Mouse (Mus musculus) hindbrain, embryonic 11.5 days (tissue): ENCODE data around the gene Atp1b1. TPM values are rescaled to one million over a fixed set of nuclear protein-coding genes. Genes with fewer than 3 reads are reported as not detected.

ENCODE experiments used
- ATAC-seq: fragments of 200-750 bp; cut with Nextera tagmentation; 2 replicates; pipeline ENCODE4 v1.8.0; 2017; ENCODE audit warnings: mild to moderate bottlenecking, moderate TSS enrichment, moderate library complexity; ENCODE audit not compliant: low FRiP score
- DNase-seq: peaks from one replicate; pipeline ENCODE4 v3.0.0-alpha.2; 2015; ENCODE audit warnings: low spot score
- H3K27ac ChIP-seq: fragments of 300-500 bp; sonication (generic); 2 replicates; pipeline ENCODE4 v1.5.1; 2014; ENCODE audit warnings: mild to moderate bottlenecking, low read depth, low read length
- H3K27me3 ChIP-seq: fragments of 300-500 bp; sonication (generic); 2 replicates; pipeline ENCODE4 v1.6.1; 2014; ENCODE audit warnings: mild to moderate bottlenecking, low read length, moderate library complexity, mixed read lengths; ENCODE audit not compliant: control insufficient read depth, insufficient read depth
- H3K36me3 ChIP-seq: fragments of 300-500 bp; sonication (generic); 2 replicates; pipeline ENCODE4 v1.6.1; 2014; ENCODE audit warnings: mild to moderate bottlenecking, low read length, moderate library complexity, mixed read lengths; ENCODE audit not compliant: control insufficient read depth, insufficient read depth
- H3K4me1 ChIP-seq: fragments of 300-500 bp; sonication (generic); replicated peaks from 2 replicates; pipeline ENCODE4 v1.6.1; 2014; ENCODE audit warnings: low read length, mixed read lengths; ENCODE audit not compliant: control insufficient read depth, insufficient read depth
- H3K4me2 ChIP-seq: fragments of 300-500 bp; sonication (generic); replicated peaks from 2 replicates; pipeline ENCODE4 v1.6.1; 2014; ENCODE audit warnings: mild to moderate bottlenecking, low read depth, low read length
- H3K4me3 ChIP-seq: fragments of 300-500 bp; sonication (generic); 2 replicates; pipeline ENCODE4 v1.5.1; 2014; ENCODE audit warnings: low read depth, low read length
- H3K9ac ChIP-seq: fragments of 300-500 bp; sonication (generic); 2 replicates; pipeline ENCODE4 v1.6.1; 2014; ENCODE audit warnings: low read depth, low read length
- H3K9me3 ChIP-seq: fragments of 300-500 bp; sonication (generic); 2 replicates; pipeline ENCODE4 v1.6.1; 2016; ENCODE audit warnings: low read length; ENCODE audit not compliant: control insufficient read depth
- WGBS: fragments of 180-500 bp; shearing (Covaris S2); extraction: QIAGEN DNeasy Blood & Tissue Kit; methylation state at CpG from one replicate; pipeline ENCODE4 v1.1.7; 2014; 5-methylcytosine and 5-hydroxymethylcytosine counted together
- polyA plus RNA-seq: library from polyadenylated mRNA; unstranded; fragments of >200 nt; fragmentation: Nextera tagmentation; extraction: Ambion mirVana; gene quantifications from 2 replicates; pipeline ENCODE4 v1.2.1, GENCODE M21; 2014

Atp1b1 gene
- polyA plus RNA-seq, 1 experiment from 2014 or later = 28.7 TPM

- Histone ChIP-seq H3K4me2 (no peak overlapping the region), H3K27ac (no peak overlapping the region), H3K4me1 (no peaks in the 10 kb centered on the region), H3K9ac (no peak overlapping the region), H3K27me3 (no peaks in the 10 kb centered on the region), H3K9me3 (no peaks in the 10 kb centered on the region), H3K4me3 (no peak overlapping the region), H3K36me3 (no peaks in the 10 kb centered on the region)
- ATAC-seq = no peak
- WGBS = 81% methylated on average over 3 of the region's 3 CpGs
- DNase-seq = no peak
Observed at GRCm38 (mm10) chr1:164489961-164490594, 31.9 kb upstream of the Atp1b1 start.

GRCm38 (mm10) chr1:164483728-164484127 is 25.6 kb upstream of the Atp1b1 start:
- Histone ChIP-seq H3K9me3 (no peaks in the 10 kb centered on the region), H3K9ac (no peak overlapping the region), H3K4me2 (no peak overlapping the region), H3K4me3 (no peak overlapping the region), H3K4me1 (no peaks in the 10 kb centered on the region), H3K27me3 (no peaks in the 10 kb centered on the region), H3K27ac (no peak overlapping the region), H3K36me3 (no peaks in the 10 kb centered on the region)
- no peak for DNase-seq
- ATAC-seq = no peak

- no peak overlapping the region for H3K4me2 ChIP-seq
- WGBS = 81% methylated on average over 3 of the region's 3 CpGs
- H3K9me3 ChIP-seq = no peaks in the 10 kb centered on the region
- ATAC-seq = no peak
- no peaks in the 10 kb centered on the region for H3K36me3 ChIP-seq
- no peaks in the 10 kb centered on the region for H3K27me3 ChIP-seq
- no peak for DNase-seq
- H3K4me1 ChIP-seq = no peaks in the 10 kb centered on the region
- H3K4me3 ChIP-seq = no peak overlapping the region
- H3K9ac ChIP-seq = no peak overlapping the region
- no peak overlapping the region for H3K27ac ChIP-seq
Observed at GRCm38 (mm10) chr1:164482833-164483232, 24.7 kb upstream of the Atp1b1 start.

- Histone ChIP-seq H3K36me3 (no peaks in the 10 kb centered on the region), H3K4me1 (no peaks in the 10 kb centered on the region), H3K27me3 (no peaks in the 10 kb centered on the region), H3K9me3 (no peaks in the 10 kb centered on the region), H3K27ac (no peak overlapping the region), H3K9ac (no peak overlapping the region), H3K4me2 (no peak overlapping the region), H3K4me3 (no peak overlapping the region)
- ATAC-seq (no peak), DNase-seq (no peak)
- 60% methylated on average over 9 of the region's 9 CpGs for WGBS
Observed at GRCm38 (mm10) chr1:164481645-164482354, 23.6 kb upstream of the Atp1b1 start.

- DNase-seq (no peak), ATAC-seq (no peak)
- no peak overlapping the region for H3K4me2 ChIP-seq
- no peaks in the 10 kb centered on the region for H3K4me1 ChIP-seq
- H3K36me3 ChIP-seq = no peaks in the 10 kb centered on the region
- H3K27ac ChIP-seq = no peak overlapping the region
- no peak overlapping the region for H3K4me3 ChIP-seq
- WGBS = 88% methylated on average over 5 of the region's 5 CpGs
- H3K9me3 ChIP-seq = no peaks in the 10 kb centered on the region
- H3K9ac ChIP-seq = no peak overlapping the region
- no peaks in the 10 kb centered on the region for H3K27me3 ChIP-seq
Observed at GRCm38 (mm10) chr1:164480755-164481644, 22.8 kb upstream of the Atp1b1 start.

- ATAC-seq = no peak
- 87% methylated on average over 4 of the region's 4 CpGs for WGBS
- H3K4me1 ChIP-seq = no peaks in the 10 kb centered on the region
Observed at GRCm38 (mm10) chr1:164475895-164476294, 17.7 kb upstream of the Atp1b1 start.

GRCm38 (mm10) chr1:164474778-164475511 is 16.8 kb upstream of the Atp1b1 start:
- no peak for DNase-seq
- H3K4me2 ChIP-seq = no peak overlapping the region
- no peaks in the 10 kb centered on the region for H3K4me1 ChIP-seq
- 79% methylated on average over 7 of the region's 7 CpGs for WGBS
- H3K9me3 ChIP-seq = no peaks in the 10 kb centered on the region
- H3K36me3 ChIP-seq = no peaks in the 10 kb centered on the region
- no peaks in the 10 kb centered on the region for H3K27me3 ChIP-seq
- no peak overlapping the region for H3K27ac ChIP-seq
- no peak overlapping the region for H3K4me3 ChIP-seq
- no peak for ATAC-seq
- H3K9ac ChIP-seq = no peak overlapping the region

More at GRCm38 (mm10) chr1:164475895-164476294, 17.7 kb upstream of the Atp1b1 start:
- H3K4me3 ChIP-seq = no peak overlapping the region
- H3K9ac ChIP-seq = no peak overlapping the region
- no peak for DNase-seq
- no peak overlapping the region for H3K4me2 ChIP-seq
- no peak overlapping the region for H3K27ac ChIP-seq
- no peaks in the 10 kb centered on the region for H3K9me3 ChIP-seq
- no peaks in the 10 kb centered on the region for H3K36me3 ChIP-seq
- H3K27me3 ChIP-seq = no peaks in the 10 kb centered on the region

GRCm38 (mm10) chr1:164474310-164474709 is 16.2 kb upstream of the Atp1b1 start:
- Histone ChIP-seq H3K27me3 (no peaks in the 10 kb centered on the region), H3K4me2 (no peak overlapping the region), H3K36me3 (no peaks in the 10 kb centered on the region), H3K9ac (no peak overlapping the region), H3K9me3 (no peaks in the 10 kb centered on the region), H3K4me3 (no peak overlapping the region), H3K4me1 (no peaks in the 10 kb centered on the region), H3K27ac (no peak overlapping the region)
- DNase-seq (no peak), ATAC-seq (no peak)
- WGBS = 90% methylated on average over 6 of the region's 6 CpGs
